Mouse (Mus musculus): ENCODE measurements around the gene Carmil3. TPM values are rescaled to one million over a fixed set of nuclear protein-coding genes. Genes with fewer than 3 reads are reported as not detected.

Gene Carmil3
- total RNA-seq (2021), result 10 to 100 TPM; 53.5 to 70.2 TPM
- long read RNA-seq, experiment 1, partial matches to known transcripts, result 9 of 15 reads
- long read RNA-seq, experiment 1, other reads (novel, unspliced or antisense), result 6 of 15 reads
- long read RNA-seq, experiment 2, partial matches to known transcripts, result 15 of 20 reads
- long read RNA-seq, experiment 2, other reads (novel, unspliced or antisense), result 5 of 20 reads

GRCm38 (mm10) chr14:55490361-55491201, at the start of gene Carmil3:
Gene Carmil3 (plus strand): TSS chr14:55490651.
- intact Hi-C loops (cut with DNase I), result no loop called here
- DNase-seq (ENCODE audit: low spot score in 2 of 2), result peak; percentile 86 to 88

GRCm38 (mm10) chr14:55457693-55458092, 32.8 kb upstream of the Carmil3 start:
- DNase-seq (ENCODE audit: low spot score in 2 of 2), result no peak
- intact Hi-C loops (cut with DNase I), result no loop called here

GRCm38 (mm10) chr14:55458273-55458672, 32.2 kb upstream of the Carmil3 start:
- intact Hi-C loops (cut with DNase I), result no loop called here
- peak; percentile 56 to 76 for DNase-seq (ENCODE audit: low spot score in 2 of 2)

GRCm38 (mm10) chr14:55458761-55459160, 31.7 kb upstream of the Carmil3 start:
- intact Hi-C loops (cut with DNase I), result no loop called here
- no peak for DNase-seq (ENCODE audit: low spot score in 2 of 2)

GRCm38 (mm10) chr14:55459796-55460195, 30.7 kb upstream of the Carmil3 start:
- DNase-seq (ENCODE audit: low spot score in 2 of 2), result no peak
- intact Hi-C loops (cut with DNase I), result no loop called here

- DNase-seq (ENCODE audit: low spot score in 2 of 2), result peak; percentile 26 to 69
- intact Hi-C loops (cut with DNase I), result no loop called here
These were observed 30.2 kb upstream of the Carmil3 start for GRCm38 (mm10) chr14:55460297-55460696.

- no peak for DNase-seq (ENCODE audit: low spot score in 2 of 2)
- intact Hi-C loops (cut with DNase I), result no loop called here
These were observed 28.7 kb upstream of the Carmil3 start for GRCm38 (mm10) chr14:55461757-55462156.

GRCm38 (mm10) chr14:55466481-55466880, 24.0 kb upstream of the Carmil3 start:
- intact Hi-C loops (cut with DNase I), result no loop called here
- DNase-seq (ENCODE audit: low spot score in 2 of 2), result no peak

GRCm38 (mm10) chr14:55467108-55467507, 23.3 kb upstream of the Carmil3 start:
- no peak for DNase-seq (ENCODE audit: low spot score in 2 of 2)
- intact Hi-C loops (cut with DNase I), result no loop called here

GRCm38 (mm10) chr14:55468301-55468741, 22.1 kb upstream of the Carmil3 start:
- no peak for DNase-seq (ENCODE audit: low spot score in 2 of 2)
- intact Hi-C loops (cut with DNase I), result no loop called here

- intact Hi-C loops (cut with DNase I), result no loop called here
- DNase-seq (ENCODE audit: low spot score in 2 of 2), result no peak
These were observed 21.4 kb upstream of the Carmil3 start for GRCm38 (mm10) chr14:55469041-55469440.

- no peak for DNase-seq (ENCODE audit: low spot score in 2 of 2)
- intact Hi-C loops (cut with DNase I), result loop anchor here (10.0 kb wide), 1 partner anchor 195 kb away; no protein-coding TSS in a partner anchor
These were observed 20.6 kb upstream of the Carmil3 start for GRCm38 (mm10) chr14:55469821-55470220.

- intact Hi-C loops (cut with DNase I), result loop anchor here (10.0 kb wide), 1 partner anchor 196 kb away; no protein-coding TSS in a partner anchor
- no peak for DNase-seq (ENCODE audit: low spot score in 2 of 2)
These were observed 19.6 kb upstream of the Carmil3 start for GRCm38 (mm10) chr14:55470806-55471205.

GRCm38 (mm10) chr14:55475654-55476053, 14.8 kb upstream of the Carmil3 start:
- intact Hi-C loops (cut with DNase I), result loop anchor here (10.0 kb wide), 1 partner anchor 201 kb away; no protein-coding TSS in a partner anchor
- no peak for DNase-seq (ENCODE audit: low spot score in 2 of 2)

GRCm38 (mm10) chr14:55477421-55477820, 13.0 kb upstream of the Carmil3 start:
- intact Hi-C loops (cut with DNase I), result loop anchor here (10.0 kb wide), 1 partner anchor 203 kb away; no protein-coding TSS in a partner anchor
- no peak for DNase-seq (ENCODE audit: low spot score in 2 of 2)

GRCm38 (mm10) chr14:55477829-55478228, 12.6 kb upstream of the Carmil3 start:
- no peak for DNase-seq (ENCODE audit: low spot score in 2 of 2)
- intact Hi-C loops (cut with DNase I), result loop anchor here (10.0 kb wide), 1 partner anchor 203 kb away; no protein-coding TSS in a partner anchor

GRCm38 (mm10) chr14:55478651-55479599, 11.5 kb upstream of the Carmil3 start, which contains the start of gene Dhrs4:
Gene Dhrs4 (plus strand): TSS chr14:55478758.
- peak; percentile 73 to 78 for DNase-seq (ENCODE audit: low spot score in 2 of 2)
- intact Hi-C loops (cut with DNase I), result loop anchor here (10.0 kb wide), 1 partner anchor 204 kb away; no protein-coding TSS in a partner anchor

GRCm38 (mm10) chr14:55479629-55480028, 10.8 kb upstream of the Carmil3 start:
- intact Hi-C loops (cut with DNase I), result loop anchor here (10.0 kb wide), 1 partner anchor 205 kb away; no protein-coding TSS in a partner anchor
- DNase-seq (ENCODE audit: low spot score in 2 of 2), result no peak

- intact Hi-C loops (cut with DNase I), result no loop called here
- DNase-seq (ENCODE audit: low spot score in 2 of 2), result no peak
These were observed 5.9 kb upstream of the Carmil3 start for GRCm38 (mm10) chr14:55484430-55485085.

Measured in left cerebral cortex, postnatal 14 days (tissue).